Mouse (Mus musculus) cortical plate, adult 2 months (tissue): ENCODE results near the gene Ldlrad3. TPM values are rescaled to one million over a fixed set of nuclear protein-coding genes. Genes with fewer than 3 reads are reported as not detected.

Source experiments
- H3K27ac ChIP-seq: fragments of 200-500 bp; 2 replicates; pipeline ENCODE4 v1.5.1; 2012; ENCODE audit warnings: low read length, control low read depth, inconsistent platforms; ENCODE audit not compliant: insufficient read depth
- H3K4me1 ChIP-seq: fragments of 200-500 bp; 2 replicates; pipeline ENCODE4 v1.6.1; 2011; ENCODE audit warnings: low read length; ENCODE audit not compliant: control insufficient read depth, insufficient read depth
- H3K4me3 ChIP-seq: fragments of 200-500 bp; 2 replicates; pipeline ENCODE4 v1.5.1; 2011; ENCODE audit warnings: mild to moderate bottlenecking, low read length, control low read depth; ENCODE audit not compliant: insufficient read depth
- CTCF ChIP-seq: fragments of 200-500 bp; IDR thresholded peaks from 2 replicates; pipeline ENCODE4 v1.5.1; 2011; ENCODE audit warnings: mild to moderate bottlenecking, control low read depth, low read length; ENCODE audit not compliant: insufficient read depth; ENCODE audit errors: extremely low read depth
- POLR2A ChIP-seq: fragments of 200-500 bp; IDR thresholded peaks from 2 replicates; pipeline ENCODE4 v1.6.1; 2011; ENCODE audit warnings: mild to moderate bottlenecking, low read length, control low read depth; ENCODE audit not compliant: insufficient read depth; ENCODE audit errors: extremely low read depth
- polyA plus RNA-seq: library from polyadenylated mRNA; depleted of rRNA; stranded (reverse); fragments of >200 nt; gene quantifications from 2 replicates; pipeline ENCODE4 v1.2.3, GENCODE M21; 2012

Gene Ldlrad3
- polyA plus RNA-seq, 1 experiment = 8.7 TPM

DNA sequence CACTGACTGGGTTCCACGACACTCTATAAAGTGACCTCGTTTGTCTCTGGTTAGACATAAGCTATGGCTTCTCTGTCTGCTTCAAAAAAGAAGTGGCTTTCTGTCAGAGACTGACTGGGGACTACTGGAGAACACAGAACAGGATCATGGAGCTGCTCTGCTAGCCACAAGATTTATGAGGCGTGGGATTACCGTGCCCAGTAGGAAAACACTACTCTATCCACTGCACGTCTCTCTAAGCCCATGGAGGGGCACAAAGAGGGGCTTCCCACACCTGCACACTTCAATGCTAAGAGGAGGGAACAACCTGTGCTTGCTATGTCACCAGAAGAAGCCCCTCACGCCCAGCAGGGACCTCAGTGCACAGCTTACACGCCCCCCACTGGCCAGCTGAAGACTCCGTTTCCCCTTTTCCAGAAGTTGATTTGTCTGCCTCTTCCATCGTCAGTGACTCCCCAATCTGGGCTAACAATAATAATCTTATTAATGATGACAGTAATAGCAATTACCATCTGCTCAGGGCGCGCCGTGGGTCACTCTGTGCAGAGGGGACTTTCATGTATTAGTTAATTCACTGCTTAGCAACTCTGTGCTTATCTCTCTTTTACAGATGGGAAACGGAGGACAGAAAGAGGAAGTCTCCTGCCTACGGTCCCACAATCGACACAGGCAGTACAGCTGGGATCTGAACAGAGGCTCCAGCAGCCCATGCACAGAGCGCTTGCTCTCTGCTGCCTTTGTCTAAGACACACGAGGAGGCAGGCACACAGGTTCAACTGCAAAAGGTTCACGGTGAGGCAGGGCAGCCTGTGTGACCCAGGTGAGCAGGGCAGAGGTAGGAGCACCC is 149.3 kb downstream of the Ldlrad3 start:
- Histone ChIP-seq H3K4me1 (peaks cover 6% of the 10 kb centered on the region), H3K4me3 (no peak overlapping the region), H3K27ac (0 out of 2 replicates have a peak overlapping the region, but pooled peaks have one; percentile 7)
- TF ChIP-seq CTCF (no peak), POLR2A (no peak)

DNA sequence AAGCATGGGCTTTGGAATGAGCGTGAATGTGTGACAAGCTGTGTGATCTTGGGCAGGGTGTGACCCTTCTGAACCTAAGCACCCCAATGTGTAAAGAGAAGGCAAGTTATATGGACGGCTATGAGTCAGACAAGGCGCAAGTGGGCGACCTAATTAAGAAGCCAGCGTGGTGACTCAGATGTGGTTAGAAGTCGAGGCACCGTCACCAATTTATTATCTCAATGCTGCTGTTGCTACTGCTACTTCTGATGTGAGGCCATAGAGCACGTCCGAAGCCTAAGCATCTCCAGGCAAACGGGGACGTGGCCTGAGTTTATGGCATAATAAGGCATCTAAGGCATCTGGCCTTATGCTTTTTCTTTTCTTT is 151.7 kb downstream of the Ldlrad3 start:
- no peak overlapping the region for H3K27ac ChIP-seq
- peaks cover 8% of the 10 kb centered on the region for H3K4me1 ChIP-seq
- TF ChIP-seq POLR2A (no peak), CTCF (no peak)
- H3K4me3 ChIP-seq = no peak overlapping the region

- Histone ChIP-seq H3K4me3 (no peak overlapping the region), H3K4me1 (peaks cover 8% of the 10 kb centered on the region), H3K27ac (no peak overlapping the region)
- TF ChIP-seq POLR2A = no peak
Measured at GRCm38 (mm10) chr2:102033818-102034512, 152.2 kb downstream of the Ldlrad3 start.

- TF ChIP-seq CTCF = 0 out of 2 replicates have a peak, but pooled peaks have one; percentile 11
- no peak for TF ChIP-seq POLR2A
- peaks cover 8% of the 10 kb centered on the region for H3K4me1 ChIP-seq
- H3K27ac ChIP-seq = no peak overlapping the region
Measured at GRCm38 (mm10) chr2:102032713-102033343, 153.4 kb downstream of the Ldlrad3 start.

DNA sequence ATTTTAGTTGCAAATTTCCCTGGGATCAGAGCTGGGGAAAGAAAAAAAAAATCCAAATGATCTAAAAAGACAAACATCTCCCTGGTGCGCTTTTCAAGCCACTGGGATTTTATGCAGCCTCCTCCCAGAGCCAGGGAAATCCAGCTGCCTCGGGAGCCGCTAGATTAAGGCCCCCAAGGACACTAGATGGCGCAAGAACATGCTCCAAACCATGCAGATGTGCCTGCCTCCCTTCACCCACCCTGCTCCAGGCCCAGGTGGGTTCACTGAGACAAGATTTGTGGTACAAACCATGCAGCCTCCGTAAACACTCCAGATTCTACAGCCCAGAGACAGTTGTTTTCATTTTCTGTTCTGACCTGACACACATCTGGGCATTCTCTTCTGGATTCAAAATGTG is 155.5 kb downstream of the Ldlrad3 start:
- H3K27ac ChIP-seq = no peak overlapping the region
- TF ChIP-seq POLR2A (no peak), CTCF (peak; percentile 80)
- no peak overlapping the region for H3K4me3 ChIP-seq
- H3K4me1 ChIP-seq = peaks cover 8% of the 10 kb centered on the region

More at GRCm38 (mm10) chr2:102032713-102033343, 153.4 kb downstream of the Ldlrad3 start:
- no peak overlapping the region for H3K4me3 ChIP-seq

GRCm38 (mm10) chr2:102030152-102030551 is 156.0 kb downstream of the Ldlrad3 start:
- no peak overlapping the region for H3K27ac ChIP-seq
- H3K4me1 ChIP-seq = peaks cover 8% of the 10 kb centered on the region
- no peak overlapping the region for H3K4me3 ChIP-seq
- TF ChIP-seq CTCF = no peak
- no peak for TF ChIP-seq POLR2A

- H3K27ac ChIP-seq = no peak overlapping the region
- TF ChIP-seq CTCF = no peak
- no peak for TF ChIP-seq POLR2A
- H3K4me3 ChIP-seq = no peak overlapping the region
- peaks cover 8% of the 10 kb centered on the region for H3K4me1 ChIP-seq
Measured at GRCm38 (mm10) chr2:102029682-102030081, 156.5 kb downstream of the Ldlrad3 start.

DNA sequence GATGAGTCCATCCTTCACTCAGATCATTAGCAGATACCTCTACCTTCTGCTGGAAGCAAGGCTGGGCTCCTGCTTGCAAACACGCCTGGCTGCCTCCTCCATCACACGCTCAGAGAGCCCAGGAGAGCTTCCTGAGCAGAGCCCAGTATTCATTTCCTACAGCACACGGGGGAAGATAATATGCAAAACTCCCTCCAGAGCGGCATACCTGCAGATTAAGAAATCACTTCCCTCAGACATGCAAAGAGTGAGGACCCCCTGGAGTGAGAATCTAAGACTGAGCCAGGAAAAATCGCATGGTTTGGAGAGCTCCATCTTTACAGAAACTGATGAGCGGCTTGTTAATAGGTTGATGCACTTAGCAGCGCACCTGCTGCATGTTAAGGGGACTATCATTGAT is 158.9 kb downstream of the Ldlrad3 start:
- Histone ChIP-seq H3K4me3 (no peak overlapping the region), H3K4me1 (peaks cover 3% of the 10 kb centered on the region; the same call in 1 of the 2 replicates), H3K27ac (no peak overlapping the region)
- TF ChIP-seq CTCF = no peak
- TF ChIP-seq POLR2A = no peak

GRCm38 (mm10) chr2:102026156-102026555 is 160.0 kb downstream of the Ldlrad3 start:
- peaks cover 2% of the 10 kb centered on the region; the same call in 1 of the 2 replicates for H3K4me1 ChIP-seq
- no peak overlapping the region for H3K4me3 ChIP-seq
- H3K27ac ChIP-seq = no peak overlapping the region
- TF ChIP-seq CTCF (no peak), POLR2A (no peak)
